Mouse (Mus musculus): ENCODE measurements around the gene Ache. TPM values are rescaled to one million over a fixed set of nuclear protein-coding genes. Genes with fewer than 3 reads are reported as not detected.
"Not testable (repeated sequence)": the region's sequence is repeated elsewhere in the genome, so short reads cannot be mapped to it uniquely, and the experiment has no call there.

The Ache gene
- 3.1 and 3.6 TPM in 2 replicates for polyA plus RNA-seq (2016; fragmentation: Nextera tagmentation; extraction: Ambion mirVana)

GRCm38 (mm10) chr5:137287032-137287952, at the start of gene Ache:
Ache (plus strand) TSS chr5:137287519.
- peak within 1 kb of the TSS; percentile 88 for H3K4me2 ChIP-seq
- H3K27me3 ChIP-seq, result peaks cover 58% of the 10 kb centered on the region
- no peaks in the 10 kb centered on the region for H3K9me3 ChIP-seq
- H3K36me3 ChIP-seq (replicated peaks), result no peaks in the 10 kb centered on the region
- 1% methylated on average over 40 of the region's 40 CpGs for WGBS
- ATAC-seq (ENCODE audit: low FRiP score), result peak; percentile 54
- H3K27ac ChIP-seq, result peak within 1 kb of the TSS; percentile 1; the same call in 1 of the 2 replicates
- peak within 1 kb of the TSS; percentile 48 for H3K9ac ChIP-seq
- peak within 1 kb of the TSS; percentile 51 for H3K4me3 ChIP-seq (replicated peaks)
- peaks cover 28% of the 10 kb centered on the region for H3K4me1 ChIP-seq

DNA sequence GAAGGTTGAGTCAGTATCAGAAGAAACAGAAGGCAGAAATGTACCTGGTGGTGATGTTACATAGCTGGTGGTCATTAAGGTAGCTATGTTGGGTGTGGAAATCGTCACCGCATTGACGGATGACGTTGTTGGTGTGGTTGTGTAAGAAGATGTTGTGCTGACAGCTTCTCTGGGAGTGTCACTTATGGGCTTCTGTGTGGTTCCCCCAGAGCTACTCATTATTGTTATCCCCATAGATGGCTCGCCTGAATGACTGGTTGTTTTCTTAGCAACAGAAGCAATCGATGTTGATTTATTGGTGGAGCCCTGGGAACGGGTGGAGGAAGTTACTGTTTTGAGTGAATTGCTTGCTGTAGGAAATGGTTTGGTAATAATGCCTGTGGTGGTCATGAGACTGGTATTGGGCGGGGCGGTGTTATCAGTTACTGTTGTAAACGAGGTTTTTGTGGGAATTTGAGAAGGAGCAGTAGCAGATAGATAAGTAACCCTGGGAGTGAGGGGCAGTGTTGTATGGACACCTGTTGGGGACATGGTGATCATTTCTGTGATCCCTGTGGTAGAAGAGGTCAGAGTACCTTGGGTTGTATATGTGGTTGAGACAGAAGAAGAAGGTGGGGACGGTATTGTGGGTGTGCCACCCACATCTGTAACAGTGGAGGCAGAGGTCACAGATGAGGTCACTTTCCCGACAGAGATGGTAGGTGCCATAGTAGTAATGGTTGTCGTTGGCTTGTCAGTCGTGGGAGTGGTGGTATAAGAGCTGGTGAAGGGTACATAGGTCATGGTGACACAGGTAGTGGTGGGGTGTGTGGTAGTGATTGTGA, 23.2 kb upstream of the Ache start:
- H3K4me1 ChIP-seq, result peaks cover 5% of the 10 kb centered on the region; the same call in 1 of the 2 replicates
- H3K4me2 ChIP-seq, result no peak overlapping the region
- 91% methylated on average over 14 of the region's 14 CpGs for WGBS
- no peak overlapping the region for H3K9ac ChIP-seq
- no peaks in the 10 kb centered on the region for H3K9me3 ChIP-seq
- H3K4me3 ChIP-seq (replicated peaks), result no peak overlapping the region
- no peaks in the 10 kb centered on the region for H3K27me3 ChIP-seq
- ATAC-seq (ENCODE audit: low FRiP score), result no peak
- H3K27ac ChIP-seq, result no peak overlapping the region
- H3K36me3 ChIP-seq (replicated peaks), result no peaks in the 10 kb centered on the region

- Histone ChIP-seq H3K4me3 (replicated peaks) (no peak overlapping the region), H3K27me3 (no peaks in the 10 kb centered on the region), H3K27ac (no peak overlapping the region), H3K36me3 (replicated peaks) (no peaks in the 10 kb centered on the region), H3K4me2 (no peak overlapping the region), H3K9ac (no peak overlapping the region), H3K4me1 (peaks cover 5% of the 10 kb centered on the region; the same call in 1 of the 2 replicates), H3K9me3 (no peaks in the 10 kb centered on the region)
- ATAC-seq (ENCODE audit: low FRiP score), result no peak
- 93% methylated on average over 11 of the region's 11 CpGs for WGBS
Observed at GRCm38 (mm10) chr5:137264787-137265186, 22.5 kb upstream of the Ache start.

DNA sequence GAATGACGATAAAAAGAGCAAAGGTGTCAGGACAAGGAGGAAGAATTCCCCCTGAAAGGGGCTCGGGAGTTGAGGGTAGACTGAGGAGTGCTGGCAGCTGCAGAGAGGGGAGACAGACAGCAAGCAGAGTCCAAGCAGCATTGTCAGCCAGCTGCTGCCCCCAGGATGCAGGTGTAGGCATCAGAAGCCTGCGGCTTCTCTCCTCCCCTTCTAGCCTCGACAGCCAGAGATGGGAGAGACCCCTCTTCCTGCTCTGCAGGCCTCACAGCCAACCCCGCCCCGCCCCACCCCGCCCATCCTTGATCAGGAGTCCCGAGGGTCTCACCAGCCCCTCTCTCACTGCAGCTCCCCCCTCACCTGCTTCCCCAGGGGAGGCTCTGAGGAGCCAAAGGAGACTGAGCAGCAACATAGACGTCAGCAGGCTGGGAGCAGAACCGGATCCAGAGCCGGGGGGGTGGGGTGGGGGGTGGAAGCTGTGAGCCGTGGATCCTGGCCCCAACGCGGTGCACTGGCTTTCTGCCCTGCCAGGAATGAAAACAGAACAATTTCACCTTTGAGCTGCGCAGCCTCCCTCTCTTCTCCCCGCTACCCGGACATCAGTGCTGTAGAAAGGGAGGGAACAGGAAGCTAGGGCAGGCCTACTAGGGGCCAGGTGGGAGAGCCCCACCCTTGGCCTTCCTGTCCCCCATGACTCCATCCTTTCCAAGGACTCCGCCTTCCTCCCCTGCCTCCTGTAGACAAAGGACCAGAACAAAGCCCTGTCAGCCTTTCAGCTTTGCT, 19.0 kb upstream of the Ache start:
- Histone ChIP-seq H3K36me3 (replicated peaks) (no peaks in the 10 kb centered on the region), H3K4me3 (replicated peaks) (no peak overlapping the region), H3K27ac (no peak overlapping the region), H3K4me1 (peaks cover 5% of the 10 kb centered on the region; the same call in 1 of the 2 replicates), H3K9me3 (peaks cover 6% of the 10 kb centered on the region), H3K4me2 (0 out of 2 replicates have a peak overlapping the region, but pooled peaks have one; percentile 6), H3K9ac (no peak overlapping the region), H3K27me3 (no peaks in the 10 kb centered on the region)
- 30% methylated on average over 14 of the region's 18 CpGs for WGBS
- no peak for ATAC-seq (ENCODE audit: low FRiP score)

GRCm38 (mm10) chr5:137277360-137278342, 9.7 kb upstream of the Ache start:
- H3K4me2 ChIP-seq, result no peak overlapping the region
- ATAC-seq (ENCODE audit: low FRiP score), result no peak
- H3K27ac ChIP-seq, result no peak overlapping the region
- 55% methylated on average over 18 of the region's 18 CpGs for WGBS
- peaks cover 6% of the 10 kb centered on the region for H3K9me3 ChIP-seq
- no peaks in the 10 kb centered on the region for H3K36me3 ChIP-seq (replicated peaks)
- peaks cover 18% of the 10 kb centered on the region; the same call in 1 of the 2 replicates for H3K27me3 ChIP-seq
- H3K4me1 ChIP-seq, result no peaks in the 10 kb centered on the region
- no peak overlapping the region for H3K4me3 ChIP-seq (replicated peaks)
- no peak overlapping the region for H3K9ac ChIP-seq

GRCm38 (mm10) chr5:137284411-137284810, 2.9 kb upstream of the Ache start:
- Histone ChIP-seq H3K4me1 (peaks cover 28% of the 10 kb centered on the region), H3K27me3 (peaks cover 29% of the 10 kb centered on the region)
- H3K27ac ChIP-seq; H3K4me3 ChIP-seq (replicated peaks); H3K9ac ChIP-seq; H3K36me3 ChIP-seq (replicated peaks); ATAC-seq (ENCODE audit: low FRiP score); H3K4me2 ChIP-seq; H3K9me3 ChIP-seq: not testable (repeated sequence)
- 85% methylated on average over 5 of the region's 6 CpGs for WGBS

GRCm38 (mm10) chr5:137285045-137285444, 2.3 kb upstream of the Ache start:
- 62% methylated on average over 5 of the region's 5 CpGs for WGBS
- Histone ChIP-seq H3K4me2 (no peak overlapping the region), H3K4me3 (replicated peaks) (no peak overlapping the region), H3K36me3 (replicated peaks) (no peaks in the 10 kb centered on the region), H3K9me3 (no peaks in the 10 kb centered on the region), H3K27ac (no peak overlapping the region), H3K9ac (no peak overlapping the region), H3K4me1 (peaks cover 28% of the 10 kb centered on the region), H3K27me3 (peaks cover 35% of the 10 kb centered on the region)
- ATAC-seq (ENCODE audit: low FRiP score), result no peak

- Histone ChIP-seq H3K27ac (no peak overlapping the region), H3K4me1 (peaks cover 28% of the 10 kb centered on the region), H3K9ac (no peak overlapping the region), H3K4me2 (no peak overlapping the region), H3K36me3 (replicated peaks) (no peaks in the 10 kb centered on the region), H3K27me3 (peaks cover 45% of the 10 kb centered on the region), H3K4me3 (replicated peaks) (no peak overlapping the region), H3K9me3 (no peaks in the 10 kb centered on the region)
- WGBS, result 58% methylated on average over 7 of the region's 7 CpGs
- ATAC-seq (ENCODE audit: low FRiP score), result no peak
Observed at GRCm38 (mm10) chr5:137285986-137286385, 1.3 kb upstream of the Ache start.

GRCm38 (mm10) chr5:137286655-137287031, 676 bp upstream of the Ache start:
- no peak overlapping the region for H3K27ac ChIP-seq
- peak; percentile 78 for ATAC-seq (ENCODE audit: low FRiP score)
- peak overlapping the region; percentile 51 for H3K4me3 ChIP-seq (replicated peaks)
- no peaks in the 10 kb centered on the region for H3K36me3 ChIP-seq (replicated peaks)
- 3% methylated on average over 16 of the region's 16 CpGs for WGBS
- H3K9ac ChIP-seq, result peak overlapping the region; percentile 48; the same call in 1 of the 2 replicates
- no peaks in the 10 kb centered on the region for H3K9me3 ChIP-seq
- H3K27me3 ChIP-seq, result peaks cover 51% of the 10 kb centered on the region
- H3K4me1 ChIP-seq, result peaks cover 28% of the 10 kb centered on the region
- H3K4me2 ChIP-seq, result peak overlapping the region; percentile 88

GRCm38 (mm10) chr5:137287953-137288743, 829 bp downstream of the Ache start:
- 0% methylated on average over 53 of the region's 65 CpGs for WGBS
- Histone ChIP-seq H3K27me3 (peaks cover 62% of the 10 kb centered on the region), H3K4me1 (peaks cover 33% of the 10 kb centered on the region)

More at GRCm38 (mm10) chr5:137287953-137288743, 829 bp downstream of the Ache start:
- Histone ChIP-seq H3K4me2 (peak overlapping the region; percentile 88), H3K27ac (no peak overlapping the region), H3K9me3 (no peaks in the 10 kb centered on the region), H3K4me3 (replicated peaks) (peak overlapping the region; percentile 51), H3K36me3 (replicated peaks) (no peaks in the 10 kb centered on the region), H3K9ac (peak overlapping the region; percentile 48)
- ATAC-seq (ENCODE audit: low FRiP score), result 0 out of 2 replicates have a peak, but pooled peaks have one; percentile 12
